Mouse (Mus musculus) bone marrow macrophage, adult 2 months (primary cell): Measurements from ENCODE around the gene Pbx4. TPM values are rescaled to one million over a fixed set of nuclear protein-coding genes. Genes with fewer than 3 reads are reported as not detected.

Experiments
- H3K27ac ChIP-seq: 2 replicates; pipeline ENCODE4 v1.5.1; 2012; ENCODE audit warnings: low read depth, low read length; ENCODE audit not compliant: insufficient read depth
- H3K4me1 ChIP-seq: 2 replicates; pipeline ENCODE4 v1.6.1; 2012; ENCODE audit warnings: low read length; ENCODE audit not compliant: control insufficient read depth, insufficient read depth
- H3K4me3 ChIP-seq: 2 replicates; pipeline ENCODE4 v1.5.1; 2012; ENCODE audit warnings: mild to moderate bottlenecking, low read length, moderate library complexity; ENCODE audit not compliant: insufficient read depth
- CTCF ChIP-seq: IDR thresholded peaks from 2 replicates; pipeline ENCODE4 v1.5.1; 2012; ENCODE audit warnings: low read depth, mild to moderate bottlenecking, low read length, moderate library complexity
- POLR2A ChIP-seq: IDR thresholded peaks from 2 replicates; pipeline ENCODE4 v1.6.1; 2012; ENCODE audit warnings: mild to moderate bottlenecking, low read depth, low read length, borderline replicate concordance
- polyA plus RNA-seq: library from polyadenylated mRNA; stranded (reverse); fragments of >200 nt; gene quantifications from 2 replicates; pipeline ENCODE4 v1.2.4, GENCODE M21; 2012; ENCODE audit not compliant: missing spikeins, insufficient read depth, insufficient read length

Pbx4 gene
- polyA plus RNA-seq: 7.5 and 8.0 TPM in 2 replicates

DNA sequence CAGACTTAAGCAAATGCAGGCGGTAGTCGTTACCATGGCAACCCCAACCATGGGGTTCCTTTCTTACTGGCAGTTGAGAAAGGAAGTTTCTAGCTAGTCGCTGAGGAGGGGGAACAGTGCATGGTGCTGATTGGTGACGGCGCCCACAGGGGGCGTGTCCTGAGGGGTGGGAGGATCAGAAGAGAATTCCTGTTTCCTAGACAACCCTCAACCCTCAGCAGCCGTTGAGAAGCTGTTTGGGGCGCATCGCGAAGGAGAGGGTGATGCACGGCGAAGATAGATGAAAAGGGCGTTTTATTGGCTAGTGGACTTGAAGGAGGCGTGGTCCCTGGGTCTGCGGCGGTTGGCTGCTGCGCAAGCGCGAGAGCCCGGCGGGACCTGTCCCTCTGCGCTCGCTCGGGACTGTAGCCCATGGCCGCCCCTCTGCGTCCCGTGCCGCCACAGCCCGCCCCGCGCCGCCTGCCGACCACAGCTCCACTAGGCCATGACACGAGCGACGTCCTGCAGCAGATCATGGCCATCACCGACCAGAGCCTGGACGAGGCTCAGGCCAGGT, at the start of gene Pbx4:
Gene Pbx4 (plus strand): TSS at position 194 of the 556 bp plus-strand sequence.
- Histone ChIP-seq H3K27ac (no peak within 1 kb of the TSS), H3K4me1 (peaks cover 18% of the 10 kb centered on the region), H3K4me3 (peak within 1 kb of the TSS; percentile 82)
- no peak for TF ChIP-seq CTCF

DNA sequence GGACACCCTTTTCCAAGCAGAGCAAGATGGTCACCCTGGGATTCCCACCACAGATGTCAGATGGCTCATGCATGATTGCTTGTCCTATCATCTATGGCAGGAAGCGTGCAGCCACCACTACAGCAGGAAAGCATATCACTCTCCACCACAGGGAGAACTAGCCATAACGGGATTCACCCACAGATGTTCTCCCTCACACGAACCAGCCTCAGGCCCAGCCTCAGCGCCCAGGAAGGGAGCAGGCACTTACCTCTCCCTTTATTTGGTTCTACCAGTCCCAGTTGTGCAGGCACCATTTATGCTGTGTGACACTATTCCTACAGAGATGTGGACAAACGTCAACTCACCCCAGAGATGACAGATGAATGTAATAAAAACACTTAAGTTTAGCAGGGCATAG, 43.2 kb upstream of the Pbx4 start:
- TF ChIP-seq POLR2A: no peak
- no peak for TF ChIP-seq CTCF
- no peak overlapping the region for H3K27ac ChIP-seq
- no peak overlapping the region for H3K4me3 ChIP-seq
- peaks cover 12% of the 10 kb centered on the region for H3K4me1 ChIP-seq

DNA sequence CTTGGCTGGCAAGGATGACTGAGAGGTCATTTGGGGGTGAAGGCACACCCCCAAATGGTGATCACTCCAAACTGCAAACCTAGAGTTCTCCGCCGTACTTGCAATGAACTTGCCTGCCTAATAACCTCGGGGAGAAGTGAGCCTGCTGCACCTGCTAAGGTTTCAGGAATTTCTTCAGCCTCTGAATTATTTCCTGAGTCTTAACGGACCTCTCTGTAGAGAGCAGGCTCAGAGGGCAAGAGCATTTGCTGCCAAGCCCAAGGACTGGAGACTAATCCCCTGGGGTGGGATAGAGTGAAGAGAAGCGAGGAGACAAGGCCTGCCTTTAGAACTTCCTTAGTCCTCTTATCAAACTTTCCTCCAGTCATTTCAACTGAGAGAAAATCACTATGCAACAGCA, 42.6 kb upstream of the Pbx4 start:
- H3K4me3 ChIP-seq: no peak overlapping the region
- TF ChIP-seq CTCF: no peak
- no peak for TF ChIP-seq POLR2A
- H3K27ac ChIP-seq: no peak overlapping the region
- peaks cover 12% of the 10 kb centered on the region for H3K4me1 ChIP-seq

DNA sequence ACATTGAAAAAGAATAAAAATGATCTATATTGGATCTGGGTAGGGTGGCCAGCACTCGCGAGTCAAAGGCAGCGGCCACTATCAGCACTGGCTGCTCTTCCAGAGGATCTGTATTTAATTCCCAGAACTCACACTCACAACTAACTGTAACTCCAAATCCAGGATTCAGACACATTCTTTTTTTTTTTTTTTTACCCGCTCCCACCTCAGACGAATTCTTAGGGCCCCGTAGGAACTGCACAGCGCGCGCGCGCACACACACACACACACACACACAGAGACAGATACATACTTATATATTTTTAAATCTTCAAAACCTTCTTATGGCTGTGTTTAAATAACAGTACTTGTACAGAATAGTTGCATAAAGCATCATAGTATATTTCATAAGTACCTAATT, 41.9 kb upstream of the Pbx4 start:
- H3K4me3 ChIP-seq: peak overlapping the region; percentile 95
- H3K4me1 ChIP-seq: peaks cover 12% of the 10 kb centered on the region
- TF ChIP-seq POLR2A (no peak), CTCF (no peak)
- H3K27ac ChIP-seq: peak overlapping the region; percentile 68

DNA sequence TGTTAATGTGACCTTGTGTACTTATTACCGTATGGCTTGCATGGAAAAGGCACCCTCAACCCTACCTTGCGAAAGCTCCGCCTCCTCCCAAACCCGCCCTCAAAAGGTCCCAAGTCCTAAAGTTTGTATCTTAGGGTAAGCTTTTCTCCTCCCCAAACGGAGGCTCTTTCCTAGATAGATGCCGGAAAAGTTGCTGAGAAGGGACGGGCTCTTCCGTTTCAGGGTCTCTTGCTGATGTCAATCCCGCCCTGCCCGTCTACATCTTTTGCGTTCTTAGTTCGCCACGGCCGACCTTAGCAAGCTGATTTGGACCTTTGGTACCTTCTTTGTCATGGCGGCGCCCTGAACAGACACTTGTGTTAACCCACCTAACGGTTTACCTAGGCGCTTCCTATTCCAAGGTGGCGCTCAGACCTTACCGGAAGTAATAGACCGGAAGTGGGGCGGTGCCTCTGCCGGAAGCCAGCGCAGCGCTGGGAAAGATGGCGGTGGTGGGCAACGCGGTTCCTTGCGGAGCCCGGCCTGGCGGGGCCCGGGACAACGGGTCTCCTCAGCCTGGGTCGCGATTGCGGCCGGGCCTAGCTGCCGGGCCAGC, 41.4 kb upstream of the Pbx4 start, which contains the start of the genes Atp13a1 and Zfp866:
Gene Atp13a1 (plus strand): TSS at position 391 of the 595 bp plus-strand sequence.
Gene Zfp866 (minus strand): TSS at position 406 of the 595 bp plus-strand sequence.
- Histone ChIP-seq H3K4me1 (peaks cover 12% of the 10 kb centered on the region), H3K4me3 (peak within 1 kb of the TSS; percentile 95), H3K27ac (peak within 1 kb of the TSS; percentile 68)
- TF ChIP-seq CTCF (no peak), POLR2A (peak; percentile 72)

DNA sequence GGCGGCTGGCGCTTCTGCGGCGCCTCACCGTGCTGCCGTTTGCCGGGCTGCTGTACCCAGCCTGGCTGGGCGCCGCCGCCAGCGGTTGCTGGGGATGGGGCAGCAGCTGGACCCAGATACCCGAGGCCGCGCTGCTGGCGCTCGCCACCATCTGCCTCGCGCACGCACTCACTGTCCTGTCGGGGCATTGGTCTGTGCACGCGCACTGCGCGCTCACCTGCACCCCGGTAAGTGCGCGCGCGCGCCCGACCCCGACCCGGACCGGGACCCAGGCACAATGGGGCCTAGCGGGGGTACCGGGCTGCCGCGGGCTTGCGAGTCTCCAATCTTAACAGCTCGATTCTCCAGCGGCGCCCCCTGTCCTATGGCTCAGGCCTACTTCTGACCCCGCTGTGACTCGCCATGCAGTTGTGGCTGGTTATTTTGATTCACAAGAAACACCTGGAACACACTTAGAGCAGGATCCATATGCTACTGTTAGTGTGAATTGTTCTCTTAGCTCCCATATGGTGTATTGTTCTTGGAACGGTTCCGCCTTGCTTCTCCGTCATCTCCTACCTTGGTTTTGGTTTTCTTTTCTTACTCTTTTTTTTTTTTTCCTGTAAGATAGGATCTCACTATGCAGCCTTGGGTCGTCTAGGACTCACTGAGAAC, 40.7 kb upstream of the Pbx4 start:
- H3K27ac ChIP-seq: peak overlapping the region; percentile 51

DNA sequence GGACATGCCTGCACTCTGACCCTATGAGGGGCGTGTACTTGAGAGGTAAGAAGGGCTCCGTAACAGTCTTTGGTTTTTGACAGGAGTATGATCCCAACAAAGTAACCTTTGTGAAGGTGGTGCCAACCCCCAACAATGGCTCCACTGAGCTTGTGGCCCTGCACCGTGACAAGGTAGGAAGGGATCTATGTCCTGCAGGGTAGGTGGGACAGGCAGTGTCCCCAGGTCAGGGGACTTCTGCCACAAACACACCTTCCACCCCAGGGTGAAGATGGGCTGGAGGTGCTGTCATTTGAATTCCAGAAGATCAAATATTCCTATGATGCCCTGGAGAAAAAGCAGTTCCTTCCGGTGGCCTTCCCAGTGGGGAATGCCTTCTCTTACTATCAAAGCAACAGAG, 38.6 kb upstream of the Pbx4 start:
- TF ChIP-seq POLR2A (no peak), CTCF (no peak)
- no peak overlapping the region for H3K4me3 ChIP-seq
- H3K4me1 ChIP-seq: peaks cover 12% of the 10 kb centered on the region
- H3K27ac ChIP-seq: no peak overlapping the region

More for the DNA sequence above, 40.7 kb upstream of the Pbx4 start:
- H3K4me3 ChIP-seq: peak overlapping the region; percentile 95
- no peak for TF ChIP-seq CTCF
- no peak for TF ChIP-seq POLR2A
- H3K4me1 ChIP-seq: peaks cover 12% of the 10 kb centered on the region

DNA sequence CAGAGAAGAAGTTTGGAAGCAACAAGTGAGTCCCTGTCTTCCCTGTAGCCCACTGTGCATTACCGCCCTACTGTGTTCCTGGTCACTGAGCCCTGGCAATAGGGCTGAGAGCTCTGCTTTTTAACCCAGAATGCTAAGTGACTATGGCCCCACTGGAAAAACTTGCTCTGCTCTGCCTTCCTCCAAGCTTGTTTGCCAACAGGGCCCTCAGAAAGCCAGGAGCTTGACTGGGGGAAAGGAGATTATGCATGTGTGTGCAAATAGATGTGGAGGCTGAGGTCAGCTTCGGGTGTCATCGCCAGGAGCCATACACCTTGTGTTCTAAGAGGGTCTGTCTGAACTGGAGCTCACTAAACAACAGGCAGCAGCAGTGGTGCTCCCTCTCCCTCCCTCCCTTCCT, 38.2 kb upstream of the Pbx4 start:
- peaks cover 12% of the 10 kb centered on the region for H3K4me1 ChIP-seq
- H3K4me3 ChIP-seq: no peak overlapping the region
- TF ChIP-seq CTCF: no peak
- H3K27ac ChIP-seq: no peak overlapping the region

DNA sequence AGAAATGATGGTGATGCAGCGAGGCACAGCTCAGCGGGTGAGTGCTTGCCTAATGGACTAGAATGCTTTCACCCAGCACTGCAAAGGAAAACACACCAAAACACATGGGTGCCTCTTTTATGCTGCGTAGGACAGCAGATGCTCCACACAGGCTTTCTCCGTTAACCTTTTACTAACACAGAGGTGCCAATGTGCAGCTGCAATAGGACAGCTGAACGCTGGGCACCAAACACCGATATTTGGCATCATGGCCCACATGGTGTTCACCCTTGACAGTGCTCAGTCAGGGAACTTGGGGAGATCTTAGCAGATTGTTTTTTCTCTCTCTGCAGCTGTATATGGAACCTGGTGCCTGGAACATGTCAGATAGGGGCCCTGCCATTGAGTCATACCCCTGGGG, 37.4 kb upstream of the Pbx4 start:
- H3K4me3 ChIP-seq: no peak overlapping the region
- TF ChIP-seq POLR2A (no peak), CTCF (no peak)
- H3K4me1 ChIP-seq: peaks cover 12% of the 10 kb centered on the region
- H3K27ac ChIP-seq: no peak overlapping the region

DNA sequence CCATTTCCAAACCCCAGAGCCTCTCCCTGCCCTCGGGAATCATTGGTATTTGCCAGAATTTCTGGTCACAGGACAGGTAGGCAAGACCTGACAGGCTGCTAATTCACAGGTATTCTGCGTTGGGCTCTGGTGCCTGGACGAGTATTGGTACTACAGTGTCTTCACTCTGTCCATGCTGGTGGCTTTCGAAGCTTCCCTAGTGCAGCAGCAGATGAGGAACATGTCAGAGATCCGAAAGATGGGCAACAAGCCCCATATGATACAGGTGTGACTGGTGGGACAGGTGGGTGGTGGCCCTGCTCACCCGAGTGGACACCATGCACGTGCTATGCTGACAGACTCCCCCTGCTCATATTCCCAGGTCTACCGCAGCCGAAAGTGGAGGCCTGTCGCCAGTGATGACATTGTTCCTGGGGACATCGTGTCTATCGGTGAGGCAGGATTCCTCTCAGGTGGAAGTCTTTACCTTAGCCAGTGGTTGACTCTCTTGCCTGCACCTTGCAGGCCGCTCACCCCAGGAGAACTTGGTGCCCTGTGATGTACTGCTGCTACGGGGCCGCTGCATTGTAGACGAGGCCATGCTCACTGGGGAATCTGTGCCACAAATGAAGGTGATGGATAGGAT, 35.5 kb upstream of the Pbx4 start:
- Histone ChIP-seq H3K4me1 (peaks cover 10% of the 10 kb centered on the region), H3K4me3 (no peak overlapping the region)
- no peak for TF ChIP-seq POLR2A
- TF ChIP-seq CTCF: no peak

More for the DNA sequence above, 35.5 kb upstream of the Pbx4 start:
- no peak overlapping the region for H3K27ac ChIP-seq
